Mouse (Mus musculus) intestine, embryonic 16.5 days (tissue): Measurements from ENCODE around the gene Rabl2. TPM values are rescaled to one million over a fixed set of nuclear protein-coding genes. Genes with fewer than 3 reads are reported as not detected.
A peak's percentile ranks its signal among the peaks of the same experiment; 100 is the strongest.

Source experiments
- ATAC-seq: fragments of 200-750 bp; cut with Nextera tagmentation; 2 replicates; pipeline ENCODE4 v1.8.0; 2017; ENCODE audit warnings: moderate TSS enrichment, moderate library complexity
- H3K27ac ChIP-seq: fragments of 300-500 bp; sonication (generic); 2 replicates; pipeline ENCODE4 v1.5.1; 2014; ENCODE audit warnings: mild to moderate bottlenecking, low read length
- H3K27me3 ChIP-seq: fragments of 300-500 bp; sonication (generic); replicated peaks from 2 replicates; pipeline ENCODE4 v1.6.1; 2014; ENCODE audit warnings: low read length, control low read depth, mixed read lengths; ENCODE audit not compliant: control insufficient read depth, insufficient read depth
- H3K36me3 ChIP-seq: fragments of 300-500 bp; sonication (generic); 2 replicates; pipeline ENCODE4 v1.6.1; 2014; ENCODE audit warnings: low read length, control low read depth; ENCODE audit not compliant: control insufficient read depth, insufficient read depth
- H3K4me1 ChIP-seq: fragments of 300-500 bp; sonication (generic); 2 replicates; pipeline ENCODE4 v1.6.1; 2014; ENCODE audit warnings: low read length, control low read depth, mixed read lengths; ENCODE audit not compliant: control insufficient read depth, insufficient read depth
- H3K4me2 ChIP-seq: fragments of 300-500 bp; sonication (generic); 2 replicates; pipeline ENCODE4 v1.6.1; 2014; ENCODE audit warnings: low read depth, low read length, control low read depth
- H3K4me3 ChIP-seq: fragments of 300-500 bp; sonication (generic); 2 replicates; pipeline ENCODE4 v1.5.1; 2014; ENCODE audit warnings: mild to moderate bottlenecking, low read length
- H3K9ac ChIP-seq: fragments of 300-500 bp; sonication (generic); 2 replicates; pipeline ENCODE4 v1.6.1; 2014; ENCODE audit warnings: low read depth, low read length
- H3K9me3 ChIP-seq: fragments of 300-500 bp; sonication (generic); 2 replicates; pipeline ENCODE4 v1.6.1; 2016; ENCODE audit warnings: low read length, control low read depth; ENCODE audit not compliant: control insufficient read depth
- WGBS: fragments of 180-500 bp; shearing (Covaris S2); extraction: QIAGEN DNeasy Blood & Tissue Kit; methylation state at CpG from one replicate; pipeline ENCODE4 v1.1.7; 2014; 5-methylcytosine and 5-hydroxymethylcytosine counted together
- polyA plus RNA-seq: library from polyadenylated mRNA; unstranded; fragments of >200 nt; fragmentation: Nextera tagmentation; extraction: Ambion mirVana; gene quantifications from 2 replicates; pipeline ENCODE4 v1.2.1, GENCODE M21; 2015

The Rabl2 gene
- polyA plus RNA-seq, 1 experiment from 2014 or later = 24.1 TPM

DNA sequence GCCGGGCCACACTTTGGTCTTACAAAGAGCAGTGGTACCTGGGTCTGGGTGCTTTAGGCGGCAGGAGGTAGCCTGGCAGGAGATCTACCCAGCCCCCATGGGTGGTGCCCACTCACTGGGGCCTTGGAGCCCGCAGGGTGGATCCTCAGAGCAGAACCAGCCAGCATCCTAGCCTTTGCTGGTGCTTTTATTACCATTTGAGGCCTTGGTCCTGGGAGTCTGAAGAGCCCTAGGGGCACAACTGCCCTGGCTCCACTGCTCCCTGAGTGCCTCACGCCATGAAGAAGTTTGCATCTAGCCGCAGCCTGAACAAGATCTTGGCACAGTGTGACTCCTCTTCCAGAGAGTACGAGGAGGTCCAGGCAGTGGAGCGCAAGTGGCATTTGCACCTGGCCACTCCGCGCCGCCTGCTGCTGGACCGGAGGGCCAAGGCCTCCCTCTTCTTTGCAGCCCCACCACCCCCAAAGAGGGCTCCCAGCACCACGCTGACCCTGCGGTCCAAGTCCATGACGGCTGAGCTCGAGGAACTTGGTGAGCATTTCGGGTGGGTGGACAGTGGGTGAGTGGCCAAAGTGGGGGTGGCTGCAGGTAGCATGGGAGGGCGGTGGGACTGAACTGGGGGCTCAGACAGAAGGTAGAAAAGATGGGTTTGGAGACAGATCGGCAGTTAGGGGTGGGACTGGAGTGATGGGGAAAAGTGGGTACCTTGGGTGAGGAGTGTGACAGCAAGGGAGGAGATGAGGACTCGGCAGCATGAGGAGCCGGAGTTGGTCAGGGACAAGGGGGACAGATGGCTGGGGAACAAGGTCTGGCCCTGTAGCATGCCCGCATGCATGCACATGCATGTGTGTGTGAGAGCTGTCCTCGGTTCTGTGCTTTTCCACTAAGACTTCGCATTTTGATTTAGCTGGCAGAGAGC is 58.5 kb downstream of the Rabl2 start:
- H3K9ac ChIP-seq = no peak overlapping the region
- ATAC-seq = no peak

More for the DNA sequence above, 58.5 kb downstream of the Rabl2 start:
- H3K4me3 ChIP-seq = no peak overlapping the region
- no peaks in the 10 kb centered on the region for H3K36me3 ChIP-seq
- H3K9me3 ChIP-seq = no peaks in the 10 kb centered on the region
- WGBS = 76% methylated on average over 23 of the region's 23 CpGs
- H3K27me3 ChIP-seq = no peaks in the 10 kb centered on the region
- 0 out of 2 replicates have a peak overlapping the region, but pooled peaks have one; percentile 10 for H3K4me2 ChIP-seq
- no peak overlapping the region for H3K27ac ChIP-seq
- H3K4me1 ChIP-seq = peaks cover 6% of the 10 kb centered on the region; the same call in 1 of the 2 replicates

Other genes with a start within 250 kb of the Rabl2 start
- gene Lmf2, start 236.3 kb downstream of the Rabl2 start, polyA plus RNA-seq = 55.8 and 56.3 TPM in 2 replicates
- 123 and 128 TPM in 2 replicates for gene Ncaph2, start 236.2 kb downstream of the Rabl2 start, polyA plus RNA-seq
- 15.9 and 19.1 TPM in 2 replicates for gene Sco2, start 218.1 kb downstream of the Rabl2 start, polyA plus RNA-seq
- 1.3 and 2.2 TPM in 2 replicates for gene Tymp, start 214.9 kb downstream of the Rabl2 start, polyA plus RNA-seq
- gene Odf3b, start 212.6 kb downstream of the Rabl2 start, polyA plus RNA-seq = 0.70 and 0.80 TPM in 2 replicates
- gene Klhdc7b, start 207.0 kb downstream of the Rabl2 start, polyA plus RNA-seq = not detected in 2 replicates
- 0.92 and 1.1 TPM in 2 replicates for gene Syce3, start 181.4 kb downstream of the Rabl2 start, polyA plus RNA-seq
- gene Cpt1b, start 166.1 kb downstream of the Rabl2 start, polyA plus RNA-seq = 0.49 and 0.72 TPM in 2 replicates
- 2.6 and 3.2 TPM in 2 replicates for gene C730034F03Rik, start 162.3 kb downstream of the Rabl2 start, polyA plus RNA-seq
- gene Gm44502, start 162.2 kb downstream of the Rabl2 start, polyA plus RNA-seq = not detected in 2 replicates
- 63.7 and 67.0 TPM in 2 replicates for gene Chkb, start 162.0 kb downstream of the Rabl2 start, polyA plus RNA-seq
- gene Mapk8ip2, start 138.0 kb downstream of the Rabl2 start, polyA plus RNA-seq = 3.4 and 3.6 TPM in 2 replicates
- 29.5 and 36.4 TPM in 2 replicates for gene Arsa, start 114.5 kb downstream of the Rabl2 start, polyA plus RNA-seq
- gene Shank3, start 92.3 kb downstream of the Rabl2 start, polyA plus RNA-seq = 0.70 and 0.80 TPM in 2 replicates
- gene Acr, start 23.6 kb downstream of the Rabl2 start, polyA plus RNA-seq = 0.11 and 0.13 TPM in 2 replicates
- 0.15 and 0.23 TPM in 2 replicates for gene Syt10, start 249.9 kb upstream of the Rabl2 start, polyA plus RNA-seq